Mouse (Mus musculus) B cell, adult 2 months (primary cell): Measurements from ENCODE around the gene Atg3.

Experiments
- DNase-seq, 2 experiments: peaks; one replicate each; pipeline ENCODE4 v3.0.0; 2022

The Atg3 gene

DNA sequence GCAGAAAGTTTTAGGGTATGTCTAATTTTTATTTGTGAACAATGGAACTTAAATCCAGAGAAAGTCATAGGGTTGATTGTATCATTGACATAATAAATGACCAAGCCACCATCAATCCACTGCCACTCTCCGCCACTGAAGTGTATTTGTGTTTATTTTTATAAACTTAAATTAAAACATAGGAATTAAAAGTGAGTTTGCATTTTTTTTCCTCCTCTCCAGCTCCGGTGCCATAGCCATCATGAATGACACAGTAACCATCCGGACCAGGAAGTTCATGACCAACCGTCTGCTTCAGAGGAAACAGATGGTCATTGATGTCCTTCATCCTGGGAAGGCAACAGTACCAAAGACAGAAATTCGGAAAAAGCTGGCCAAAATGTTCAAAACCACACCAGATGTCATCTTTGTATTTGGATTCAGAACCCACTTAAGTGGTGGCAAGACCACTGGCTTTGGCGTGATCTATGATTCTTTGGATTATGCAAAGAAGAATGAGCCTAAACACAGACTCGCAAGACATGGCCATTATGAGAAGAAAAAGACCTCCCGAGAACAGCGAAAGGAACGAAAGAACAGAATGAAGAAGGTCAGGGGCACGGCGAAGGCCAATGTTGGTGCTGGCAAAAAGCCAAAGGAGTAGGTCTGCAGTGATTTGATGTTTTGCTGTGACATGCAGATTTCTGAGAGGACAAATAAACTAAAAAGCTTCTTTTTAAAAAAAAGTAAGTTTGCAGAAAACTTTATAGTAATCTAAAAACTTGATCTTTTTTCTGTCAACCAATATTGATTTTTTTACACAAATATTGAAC, 46.5 kb downstream of the Atg3 start:
- DNase-seq: no peak

DNA sequence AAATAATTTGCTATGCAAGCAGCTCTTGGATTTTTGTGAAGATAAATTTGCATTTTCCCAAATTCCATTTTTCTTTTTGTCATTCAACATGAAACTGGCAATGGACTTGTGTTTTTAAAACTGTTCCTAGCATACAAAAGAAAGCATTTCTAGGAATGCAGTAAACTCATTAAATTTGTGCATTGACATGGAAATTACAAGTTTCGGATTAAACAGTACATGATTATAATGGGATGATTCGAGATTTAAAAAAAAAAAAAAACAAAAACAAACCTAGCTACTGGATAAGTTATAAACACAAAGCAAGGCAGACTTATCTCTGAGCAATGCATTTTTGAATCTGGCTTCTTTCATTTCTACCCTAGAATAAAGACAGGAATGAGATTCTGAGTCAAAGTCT, 63.4 kb downstream of the Atg3 start:
- DNase-seq: no peak

DNA sequence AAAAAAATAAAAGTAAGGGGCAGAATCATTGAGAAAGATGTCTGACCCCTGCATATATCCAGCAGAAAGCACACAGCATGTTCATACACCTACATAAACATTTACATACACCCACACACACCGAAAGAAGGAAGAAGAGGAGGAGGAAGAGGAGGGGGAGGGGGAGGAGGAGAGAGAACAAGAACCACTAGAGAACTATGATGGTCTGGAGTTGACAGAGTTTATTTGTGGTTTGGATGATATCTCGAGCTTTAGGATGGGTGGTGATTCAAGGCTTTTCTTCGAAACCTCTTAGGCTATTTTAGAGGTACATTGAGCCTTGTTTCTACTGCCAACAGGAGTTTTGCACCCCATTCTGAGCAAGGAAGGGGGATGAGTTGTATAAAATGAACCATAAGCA, 64.2 kb downstream of the Atg3 start:
- DNase-seq: peak in 1 of 2 experiments; percentile 48

DNA sequence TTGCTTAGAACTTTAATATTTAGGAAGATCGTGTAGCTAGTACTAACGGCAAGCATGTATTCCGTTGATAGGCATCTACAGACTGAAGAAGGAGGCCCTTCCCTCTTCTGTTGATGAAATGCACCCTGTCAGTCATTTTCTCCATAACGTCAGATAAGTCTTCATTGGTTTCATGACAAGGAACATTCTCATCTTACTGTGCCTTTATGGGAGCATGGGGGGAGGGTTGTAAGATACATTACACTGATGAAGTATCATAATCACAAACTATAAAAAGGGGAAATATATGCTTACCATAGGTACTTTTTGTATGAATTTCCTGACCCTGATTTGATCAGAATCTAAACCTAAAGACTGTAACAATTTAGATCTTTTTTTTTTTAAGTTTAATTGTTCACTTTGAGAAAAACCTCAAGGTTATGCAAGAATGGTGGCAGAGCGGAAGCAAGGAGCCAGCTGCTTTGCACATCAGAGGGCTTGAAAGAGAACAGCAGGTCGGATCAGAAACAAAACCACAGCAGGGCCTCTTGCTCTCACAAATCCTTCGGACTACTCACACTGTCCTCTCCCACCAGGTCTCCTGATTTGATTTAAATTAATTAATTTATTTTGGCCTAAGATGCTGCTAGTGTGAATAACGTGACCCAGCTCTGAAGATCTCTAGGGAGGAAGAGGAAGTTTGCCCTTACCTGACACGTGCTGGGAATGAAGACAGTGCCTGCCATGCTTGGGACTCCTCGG, 65.2 kb downstream of the Atg3 start, which contains the start of gene Btla:
Btla (plus strand) TSS at position 668 of the 741 bp plus-strand sequence.
- DNase-seq: peak; percentile 65 to 66

DNA sequence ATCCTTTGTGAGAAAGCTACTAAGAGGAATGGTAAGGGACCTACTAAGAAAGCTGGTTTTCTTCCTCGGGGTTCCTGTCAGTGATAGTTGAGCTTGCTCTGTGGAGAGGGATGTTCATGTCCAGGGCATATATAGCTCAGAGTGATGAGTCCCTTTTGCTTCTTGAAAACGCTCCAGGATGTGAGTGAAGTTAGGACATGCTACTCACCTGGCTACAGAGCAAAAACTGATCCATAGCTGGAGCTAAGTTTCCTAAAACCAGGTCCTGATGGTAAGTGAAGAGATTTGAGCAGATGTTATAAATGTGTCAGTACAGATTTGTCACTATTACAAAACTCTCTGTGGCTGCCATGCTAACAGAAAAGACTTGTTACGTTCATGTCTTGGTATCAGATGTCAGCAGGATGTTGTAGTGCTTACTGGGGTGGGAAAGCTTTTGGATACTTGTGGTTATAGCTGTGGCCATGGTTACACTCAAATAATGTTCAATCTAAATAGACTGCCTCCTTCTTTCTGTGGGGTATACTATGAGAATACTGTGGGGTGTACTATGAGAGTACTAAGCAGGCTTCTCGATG, 65.9 kb downstream of the Atg3 start:
- DNase-seq: peak in 1 of 2 experiments; percentile 38

DNA sequence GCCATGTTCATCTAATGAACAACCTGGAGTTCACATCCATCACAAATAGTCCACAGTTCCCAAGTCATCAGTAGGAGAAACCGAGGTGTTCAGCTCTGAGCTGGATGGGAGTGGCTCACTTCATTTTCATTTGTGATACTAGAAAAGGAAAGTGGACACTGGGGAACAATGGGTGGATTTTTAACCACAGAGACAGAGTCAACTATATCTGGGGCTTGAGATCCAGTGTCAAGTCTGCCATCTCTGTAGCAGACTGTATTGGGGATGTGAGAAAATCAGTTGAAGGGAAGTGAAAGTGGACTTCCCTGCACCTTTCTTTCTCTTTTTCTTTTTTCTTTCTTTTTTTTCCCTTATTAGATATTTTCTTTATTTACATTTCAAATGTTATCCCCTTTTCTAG, 68.4 kb downstream of the Atg3 start:
- peak; percentile 43 to 50 for DNase-seq

DNA sequence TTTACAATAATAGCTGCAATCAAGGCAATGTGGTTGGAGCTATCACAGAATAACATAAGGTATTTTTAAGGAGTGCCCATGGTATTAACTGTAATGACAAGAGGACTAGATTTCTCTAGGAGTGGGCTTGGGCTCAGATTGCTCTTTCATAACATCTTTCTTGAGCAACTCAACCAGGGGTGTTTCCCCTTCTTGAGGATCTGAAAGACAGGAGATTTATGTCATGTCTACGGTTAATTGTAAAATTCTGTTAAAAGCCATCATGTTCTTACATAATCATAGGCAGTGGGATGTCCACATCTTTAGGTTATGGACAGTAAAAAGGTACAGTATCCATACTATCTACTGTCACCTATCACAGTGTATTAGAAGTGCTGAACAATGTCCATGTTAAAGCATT, 72.7 kb downstream of the Atg3 start:
- no peak for DNase-seq

DNA sequence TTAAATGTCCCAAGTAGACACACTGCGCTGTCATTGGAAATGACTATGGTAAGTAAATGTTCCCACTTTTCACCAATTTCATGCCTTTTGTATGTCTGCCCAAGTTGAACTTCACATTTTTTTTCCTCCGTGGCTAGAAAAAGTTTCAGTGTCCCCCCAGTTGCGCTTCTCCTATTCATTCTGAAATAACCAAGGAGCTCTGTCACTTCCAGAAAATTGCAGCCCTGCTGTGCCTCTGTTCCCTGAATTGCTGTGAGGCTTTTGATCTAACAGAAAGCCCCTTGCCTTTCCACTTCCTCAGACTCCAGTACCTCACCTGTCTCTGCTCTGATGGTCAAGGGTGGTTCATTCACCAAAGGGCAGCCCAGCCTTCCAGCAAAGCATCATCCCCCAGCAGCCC, 74.4 kb downstream of the Atg3 start:
- no peak for DNase-seq
